ENCODE assay signal across 19 mouse cellular contexts in the genomic region with DNA sequence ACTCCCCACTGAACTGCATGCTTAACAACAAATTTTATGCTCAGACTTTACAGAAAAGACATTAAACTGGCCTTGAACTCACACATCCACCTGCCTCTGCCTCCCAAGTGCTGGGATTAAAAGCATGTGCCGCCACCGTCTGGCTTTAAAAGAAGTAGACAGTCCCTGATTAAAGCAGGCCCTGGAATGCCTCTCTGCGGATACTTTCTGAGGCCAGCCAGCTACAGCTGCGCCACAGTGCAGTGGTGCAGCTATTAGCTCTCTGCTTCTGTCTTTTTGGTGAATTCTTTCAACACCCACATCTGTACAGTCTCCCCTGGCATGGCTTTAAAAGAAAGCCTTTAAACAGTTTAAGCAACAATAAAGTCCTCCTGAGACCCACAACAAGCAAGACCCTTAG. TPM values are rescaled to one million over a fixed set of nuclear protein-coding genes. Genes with fewer than 3 reads are reported as not detected.
A peak's percentile ranks its signal among the peaks of the same experiment; 100 is the strongest.
DNase-seq lines count a peak whose midpoint lies in the region; ATAC-seq and TF ChIP-seq lines count a peak whose summit lies in the region.
"Had no signal": no experiment of that assay in that cellular context is flagged by ENCODE, and none has a peak within 500 bp of the region (broad histone marks: within the 10 kb centered on the region; RNA-seq: fewer than 3 reads in every experiment).

No protein-coding gene starts in this region.

- no peak overlapping the region for H3K27ac ChIP-seq in embryonic facial prominence, embryonic 10.5 days (replicated peaks)
- no peak overlapping the region for H3K27ac ChIP-seq in embryonic facial prominence, embryonic 11.5 days (replicated peaks; ENCODE audit: low read depth, low read length)
- no peak overlapping the region for H3K27ac ChIP-seq in limb, embryonic 10.5 days
- no peak overlapping the region for H3K27ac ChIP-seq in limb, embryonic 14.5 days (replicated peaks; ENCODE audit: low read depth, low read length)
- H3K27ac ChIP-seq in intestine, postnatal 0 days (ENCODE audit: low read depth, low read length): no peak overlapping the region
- H3K27ac ChIP-seq: hindbrain, embryonic 13.5 days; hindbrain, postnatal 0 days had no signal

- no peak overlapping the region for H3K4me3 ChIP-seq in embryonic facial prominence, embryonic 10.5 days
- H3K4me3 ChIP-seq in embryonic facial prominence, embryonic 11.5 days (ENCODE audit: low read depth, low read length): no peak overlapping the region
- no peak overlapping the region for H3K4me3 ChIP-seq in limb, embryonic 10.5 days
- no peak overlapping the region for H3K4me3 ChIP-seq in limb, embryonic 14.5 days (replicated peaks; ENCODE audit: low read length)
- no peak overlapping the region for H3K4me3 ChIP-seq in intestine, postnatal 0 days (ENCODE audit: low read depth, low read length)
- H3K4me3 ChIP-seq: hindbrain, embryonic 13.5 days had no signal

- TF ChIP-seq POLR2A in limb, embryonic 14.5 days (IDR thresholded peaks at IDR 0.05; ENCODE audit: borderline replicate concordance, extremely low read depth, insufficient read depth, insufficient read length): no peak

- peaks cover 7% of the 10 kb centered on the region for H3K4me1 ChIP-seq in embryonic facial prominence, embryonic 10.5 days
- H3K4me1 ChIP-seq in embryonic facial prominence, embryonic 11.5 days (ENCODE audit: control insufficient read depth, insufficient read depth, low read length): no peaks in the 10 kb centered on the region
- H3K4me1 ChIP-seq in limb, embryonic 10.5 days: peaks cover 10% of the 10 kb centered on the region; the same call in 1 of the 2 replicates
- 0 out of 2 replicates have a peak, but pooled peaks cover 4% of the 10 kb centered on the region for H3K4me1 ChIP-seq in limb, embryonic 14.5 days (ENCODE audit: control insufficient read depth, insufficient read depth, low read length)
- no peaks in the 10 kb centered on the region for H3K4me1 ChIP-seq in intestine, postnatal 0 days (replicated peaks; ENCODE audit: control insufficient read depth, insufficient read depth, low read length)

- no peak overlapping the region for H3K9ac ChIP-seq in embryonic facial prominence, embryonic 11.5 days (replicated peaks; ENCODE audit: low read length)
- no peak overlapping the region for H3K9ac ChIP-seq in limb, embryonic 14.5 days (ENCODE audit: low read depth, low read length, severe bottlenecking)
- H3K9ac ChIP-seq in intestine, postnatal 0 days (ENCODE audit: low read depth, low read length): no peak overlapping the region
- H3K9ac ChIP-seq: hindbrain, embryonic 13.5 days had no signal

- no peak for TF ChIP-seq CTCF in intestine, postnatal 0 days (IDR thresholded peaks at IDR 0.05; ENCODE audit: low read depth)

- no peaks in the 10 kb centered on the region for H3K27me3 ChIP-seq in embryonic facial prominence, embryonic 10.5 days (replicated peaks; ENCODE audit: low read depth, poor library complexity, severe bottlenecking)
- no peaks in the 10 kb centered on the region for H3K27me3 ChIP-seq in embryonic facial prominence, embryonic 11.5 days (ENCODE audit: control insufficient read depth, insufficient read depth, low read length)
- H3K27me3 ChIP-seq in limb, embryonic 10.5 days (ENCODE audit: low read depth, poor library complexity, severe bottlenecking): no peaks in the 10 kb centered on the region
- no peaks in the 10 kb centered on the region for H3K27me3 ChIP-seq in limb, embryonic 14.5 days (ENCODE audit: control insufficient read depth, insufficient read depth, low read length)
- H3K27me3 ChIP-seq in intestine, postnatal 0 days (replicated peaks; ENCODE audit: control insufficient read depth, insufficient read depth, low read length): no peaks in the 10 kb centered on the region
- H3K27me3 ChIP-seq: hindbrain, embryonic 13.5 days had no signal

- no peak for ATAC-seq in embryonic facial prominence, embryonic 11.5 days (replicated peaks; ENCODE audit: insufficient number of reproducible peaks, low FRiP score, low TSS enrichment, low read depth)
- ATAC-seq in limb, embryonic 14.5 days (ENCODE audit: low FRiP score, low read depth): peak; percentile 73; the same call in 1 of the 2 replicates
- no peak for ATAC-seq in intestine, postnatal 0 days
- ATAC-seq: forebrain, embryonic 14.5 days; hindbrain, postnatal 0 days had no signal

- DNase-seq in embryonic facial prominence, embryonic 10.5 days (ENCODE audit: low spot score): peak; percentile 32
- DNase-seq in embryonic facial prominence, embryonic 11.5 days (ENCODE audit: low spot score): peak; percentile 49
- DNase-seq in limb, embryonic 10.5 days (ENCODE audit: low spot score): peak; percentile 55
- DNase-seq in limb, embryonic 14.5 days (ENCODE audit: low spot score): peak; percentile 61
- no peak for DNase-seq in cerebellum, adult 11 months
- DNase-seq in yolk sac, embryonic 10.5 days (ENCODE audit: low spot score): no peak
- DNase-seq: adrenal gland, adult 8-10 months; cerebellum, adult 11-12 months; cerebellum, adult 9-11 months; cerebellum, postnatal 36 days; gastrocnemius, postnatal 36 days; heart, adult 11 months; heart, postnatal 10 days; kidney, adult 18-20 months had no signal

- H3K36me3 ChIP-seq in embryonic facial prominence, embryonic 10.5 days (replicated peaks): no peaks in the 10 kb centered on the region
- no peaks in the 10 kb centered on the region for H3K36me3 ChIP-seq in embryonic facial prominence, embryonic 11.5 days (replicated peaks; ENCODE audit: control insufficient read depth, insufficient read depth, low read depth, low read length)
- H3K36me3 ChIP-seq in limb, embryonic 10.5 days: no peaks in the 10 kb centered on the region
- H3K36me3 ChIP-seq in limb, embryonic 14.5 days (ENCODE audit: control insufficient read depth, insufficient read depth, low read length): no peaks in the 10 kb centered on the region
- no peaks in the 10 kb centered on the region for H3K36me3 ChIP-seq in intestine, postnatal 0 days (ENCODE audit: control insufficient read depth, insufficient read depth)
- H3K36me3 ChIP-seq: hindbrain, embryonic 13.5 days had no signal

- H3K9me3 ChIP-seq in embryonic facial prominence, embryonic 10.5 days: no peaks in the 10 kb centered on the region
- H3K9me3 ChIP-seq in embryonic facial prominence, embryonic 11.5 days (replicated peaks; ENCODE audit: control insufficient read depth, low read length): no peaks in the 10 kb centered on the region
- H3K9me3 ChIP-seq in limb, embryonic 10.5 days (replicated peaks): no peaks in the 10 kb centered on the region
- H3K9me3 ChIP-seq in limb, embryonic 14.5 days (ENCODE audit: control insufficient read depth, low read length): no peaks in the 10 kb centered on the region
- H3K9me3 ChIP-seq in intestine, postnatal 0 days (ENCODE audit: control insufficient read depth): no peaks in the 10 kb centered on the region
- H3K9me3 ChIP-seq: hindbrain, embryonic 13.5 days had no signal

- WGBS in embryonic facial prominence, embryonic 10.5 days: 33% methylated on average over 4 of the region's 4 CpGs
- 37% methylated on average over 4 of the region's 4 CpGs for WGBS in embryonic facial prominence, embryonic 11.5 days
- 33% methylated on average over 4 of the region's 4 CpGs for WGBS in limb, embryonic 10.5 days
- WGBS in limb, embryonic 14.5 days: 6% methylated on average over 4 of the region's 4 CpGs
- 58% methylated on average over 4 of the region's 4 CpGs for WGBS in intestine, postnatal 0 days

- H3K4me2 ChIP-seq in embryonic facial prominence, embryonic 11.5 days (ENCODE audit: low read depth, low read length): no peak overlapping the region
- no peak overlapping the region for H3K4me2 ChIP-seq in limb, embryonic 14.5 days (replicated peaks; ENCODE audit: low read depth, low read length, severe bottlenecking)
- H3K4me2 ChIP-seq in intestine, postnatal 0 days (replicated peaks; ENCODE audit: low read depth): no peak overlapping the region
- H3K4me2 ChIP-seq: hindbrain, embryonic 13.5 days had no signal

RNA-seq across cellular contexts. Expression of a gene that starts 8.2 kb away (rescaled TPM):
- 0.10 TPM in 1 of 2 replicates, not detected in the other for polyA plus RNA-seq in embryonic facial prominence, embryonic 10.5 days (2016; fragmentation: Nextera tagmentation; extraction: Ambion mirVana)
- polyA plus RNA-seq in embryonic facial prominence, embryonic 11.5 days (2014; fragmentation: Nextera tagmentation; extraction: Ambion mirVana): 0.04 and 0.18 TPM in 2 replicates
- 0.10 and 0.20 TPM in 2 replicates for polyA plus RNA-seq in limb, embryonic 10.5 days (2016; fragmentation: Nextera tagmentation; extraction: Ambion mirVana)
- 1.2 and 2.2 TPM in 2 replicates for polyA plus RNA-seq in limb, embryonic 14.5 days (2012; rRNA removed)
- polyA plus RNA-seq in limb, embryonic 14.5 days (2014; fragmentation: Nextera tagmentation; extraction: Ambion mirVana): 0.18 and 0.30 TPM in 2 replicates
- 5.3 and 7.1 TPM in 2 replicates for polyA plus RNA-seq in intestine, postnatal 0 days (2015; fragmentation: Nextera tagmentation; extraction: Ambion mirVana)
- polyA plus RNA-seq: heart, embryonic 14.5 days had no signal

RNA-seq across cellular contexts. Expression of a gene that starts 11.5 kb away (rescaled TPM):
- polyA plus RNA-seq in embryonic facial prominence, embryonic 10.5 days (2016; fragmentation: Nextera tagmentation; extraction: Ambion mirVana): 26.8 and 30.6 TPM in 2 replicates
- 11.3 and 11.8 TPM in 2 replicates for polyA plus RNA-seq in embryonic facial prominence, embryonic 11.5 days (2014; fragmentation: Nextera tagmentation; extraction: Ambion mirVana)
- polyA plus RNA-seq in limb, embryonic 10.5 days (2016; fragmentation: Nextera tagmentation; extraction: Ambion mirVana): 27.0 and 29.6 TPM in 2 replicates
- 38.8 and 39.5 TPM in 2 replicates for polyA plus RNA-seq in limb, embryonic 14.5 days (2012; rRNA removed)
- polyA plus RNA-seq in limb, embryonic 14.5 days (2014; fragmentation: Nextera tagmentation; extraction: Ambion mirVana): 21.2 and 22.1 TPM in 2 replicates
- polyA plus RNA-seq in intestine, postnatal 0 days (2015; fragmentation: Nextera tagmentation; extraction: Ambion mirVana): 34.4 and 37.3 TPM in 2 replicates

Comparison
In these comparisons a context has a peak if more than half of its experiments do, and no peak if none do; other contexts are left out.
1. DNase-seq: peak in embryonic facial prominence, embryonic 10.5 days (single experiment), embryonic facial prominence, embryonic 11.5 days (single experiment), limb, embryonic 10.5 days (single experiment) and limb, embryonic 14.5 days (single experiment); none in cerebellum, adult 11 months (single experiment) and yolk sac, embryonic 10.5 days (single experiment).